Mouse (Mus musculus) liver, postnatal 0 days (tissue): ENCODE results near the gene Ciz1.

Experiments
- CTCF ChIP-seq: sonication (generic); IDR thresholded peaks from 2 replicates; pipeline ENCODE4 v1.5.1; 2016; ENCODE audit warnings: antibody characterized with exemption, low read depth
- EP300 ChIP-seq: IDR thresholded peaks from 2 replicates; pipeline ENCODE4 v1.6.1; 2016; ENCODE audit warnings: antibody characterized with exemption, low read depth, mild to moderate bottlenecking

DNA sequence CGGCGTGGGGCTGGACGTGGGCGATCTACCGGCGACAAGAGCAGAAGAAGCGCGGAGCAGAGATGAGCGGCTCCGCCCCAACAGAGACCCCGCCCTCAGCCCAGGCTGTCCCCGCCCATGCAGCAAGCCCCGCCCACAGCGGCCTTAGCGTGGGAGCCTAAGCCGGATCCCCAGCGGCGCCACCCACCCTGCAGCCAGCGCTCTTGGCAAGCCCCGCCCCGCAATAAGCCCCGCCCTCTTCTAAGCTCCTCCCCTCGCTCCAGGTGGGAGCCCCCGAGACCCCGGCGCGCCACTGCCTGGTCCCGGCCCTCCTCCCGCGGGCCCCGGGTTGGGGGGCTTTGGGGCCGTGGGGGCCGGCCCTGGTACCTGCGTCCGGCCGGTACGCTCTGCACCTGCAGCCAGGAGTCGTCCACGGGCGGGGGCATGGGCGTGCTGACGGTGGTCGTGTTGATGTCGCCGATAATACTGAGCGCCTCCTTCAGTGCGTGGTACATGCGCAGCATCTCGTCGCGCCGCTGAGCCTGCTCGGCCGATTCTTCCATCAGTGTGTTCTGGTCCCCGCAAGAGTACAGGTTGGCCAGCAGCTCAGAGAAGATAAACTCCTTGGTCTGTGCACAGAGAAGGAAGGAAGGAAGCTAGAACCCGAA is 39.7 kb upstream of the Ciz1 start:
- TF ChIP-seq CTCF (no peak), EP300 (no peak)
